Mouse (Mus musculus): ENCODE results near the gene Strbp.

Gene Strbp

DNA sequence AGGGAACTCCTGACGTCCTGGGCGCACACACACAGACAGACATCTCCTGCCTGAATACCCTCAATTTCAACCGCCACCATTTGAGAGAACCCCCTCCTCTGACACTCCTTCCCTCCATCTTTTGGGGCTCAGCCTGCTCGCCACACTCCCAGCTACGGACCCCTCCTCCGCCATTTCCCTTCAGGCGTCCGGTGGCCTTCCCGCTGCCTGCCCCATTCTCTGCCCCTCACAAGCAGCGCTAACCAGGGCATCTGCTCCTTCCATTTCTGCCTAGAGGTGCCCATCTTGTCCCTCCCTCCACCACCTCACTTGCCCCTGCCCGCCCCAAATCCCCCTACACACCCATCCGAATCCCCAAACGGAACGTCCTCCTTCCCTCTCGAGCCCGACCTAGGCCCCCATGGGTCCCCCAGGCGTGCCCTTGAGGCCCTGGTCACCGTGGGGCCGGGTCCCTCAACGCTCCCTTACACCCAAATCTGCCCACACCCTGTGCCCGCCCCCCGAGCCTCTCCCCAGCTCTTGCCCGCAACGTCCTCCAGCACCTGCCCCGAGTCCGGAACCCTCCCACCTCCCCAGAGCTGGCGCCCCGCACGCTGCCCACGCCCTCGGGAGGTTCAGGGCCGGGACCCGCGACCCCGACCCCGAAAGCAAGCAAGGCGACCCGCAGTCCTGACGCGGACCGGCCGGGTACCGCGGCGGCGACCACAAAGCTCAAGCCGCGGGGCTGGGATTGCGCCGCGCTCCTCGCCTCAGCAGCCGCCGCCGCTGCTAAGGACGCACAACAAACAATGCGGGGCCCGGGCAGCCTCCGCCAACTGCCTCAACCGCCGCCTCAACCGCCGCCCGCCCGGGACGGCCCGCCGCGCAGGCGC is 1.1 kb downstream of the Strbp start:
- peak; percentile 51 for DNase-seq

DNA sequence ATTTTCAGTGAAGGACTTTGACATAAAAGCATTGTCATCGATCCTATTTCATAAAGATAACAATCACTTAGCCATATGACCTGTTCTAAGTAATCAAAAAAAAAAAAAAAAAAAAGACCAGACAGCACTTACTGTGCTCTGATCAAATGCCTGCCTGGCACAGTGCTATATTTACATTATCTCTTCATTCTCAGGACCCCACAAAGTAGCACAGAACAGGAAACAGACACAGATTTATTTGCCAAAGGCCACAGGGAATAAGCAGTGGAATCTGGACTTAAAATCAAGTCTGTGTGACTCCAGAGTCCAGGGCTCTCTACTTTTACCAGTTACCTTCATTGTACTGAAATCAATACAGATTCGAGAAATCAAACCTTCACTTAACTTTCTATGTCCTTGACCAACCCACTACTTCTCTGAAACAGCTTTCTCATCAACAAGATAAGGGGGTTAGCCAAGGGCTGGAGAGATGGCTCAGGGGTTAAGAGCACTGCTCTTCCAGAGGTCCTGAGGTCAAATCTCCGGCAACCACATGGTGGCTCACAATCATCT is 14.5 kb downstream of the Strbp start:
- no peak for DNase-seq

DNA sequence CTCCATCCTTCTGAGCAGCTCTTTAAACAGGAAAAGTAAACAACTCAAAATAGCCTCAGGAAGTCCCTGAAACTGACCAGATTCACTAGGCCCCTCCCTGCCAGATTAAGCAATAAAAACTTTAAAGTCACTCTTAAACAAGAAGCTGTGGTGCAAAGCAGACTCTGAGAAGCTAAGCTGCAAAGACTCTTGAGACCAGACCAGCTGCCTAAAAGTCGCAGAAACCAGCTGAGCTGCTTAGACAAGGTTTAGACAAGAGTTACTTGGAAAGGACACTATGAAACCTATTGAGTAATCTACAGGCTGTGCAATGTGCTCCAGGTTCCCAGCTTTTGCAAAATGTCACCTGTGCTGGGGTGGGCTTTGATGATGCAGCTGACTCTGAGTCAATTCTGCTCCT is 16.6 kb downstream of the Strbp start:
- DNase-seq = no peak

DNA sequence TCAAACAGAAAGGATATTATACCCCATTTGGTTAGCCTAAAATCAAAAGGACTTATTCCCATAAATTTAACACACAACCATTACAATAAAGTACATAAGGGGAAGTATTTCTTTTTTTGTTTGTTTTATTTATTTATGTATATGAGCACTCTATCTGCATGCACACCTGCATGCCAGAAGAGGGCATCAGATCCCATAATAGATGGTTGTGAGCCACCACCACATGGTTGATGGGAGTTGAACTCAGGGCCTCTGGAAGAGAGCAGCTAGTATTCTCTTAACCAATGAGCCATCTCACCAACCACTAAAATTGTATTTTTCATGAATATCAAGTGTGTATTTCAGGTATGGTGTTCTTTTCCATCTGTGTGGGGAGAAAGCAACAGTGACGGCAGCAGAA is 18.8 kb downstream of the Strbp start:
- DNase-seq = no peak

DNA sequence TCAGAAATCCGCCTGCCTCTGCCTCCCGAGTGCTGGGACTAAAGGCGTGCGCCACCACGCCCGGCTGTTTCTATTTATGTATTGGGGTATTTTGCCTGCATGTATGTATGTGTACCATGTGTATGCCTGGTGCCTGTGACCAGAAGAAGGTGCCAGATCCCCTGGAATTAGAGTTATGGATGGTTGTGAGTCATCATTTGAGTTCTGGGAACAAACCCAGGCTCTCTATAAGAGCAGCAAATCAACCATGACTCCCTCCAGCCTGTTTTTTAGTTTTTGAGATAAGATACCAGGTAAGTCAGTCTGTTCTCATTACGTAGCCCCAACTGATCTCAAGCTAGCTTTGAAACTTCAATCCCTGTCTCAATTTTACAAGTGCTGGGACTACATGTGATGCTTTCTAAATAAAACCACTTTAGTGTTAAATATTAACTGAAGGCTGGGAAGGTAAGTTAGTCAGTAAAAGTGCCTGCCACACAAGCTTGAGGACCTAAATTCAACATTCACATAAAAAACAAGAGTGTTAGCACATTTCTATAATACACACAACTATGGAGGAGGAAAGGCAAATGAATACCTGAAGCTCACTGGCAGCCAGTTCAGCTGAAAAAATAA is 21.4 kb downstream of the Strbp start:
- no peak for DNase-seq

DNA sequence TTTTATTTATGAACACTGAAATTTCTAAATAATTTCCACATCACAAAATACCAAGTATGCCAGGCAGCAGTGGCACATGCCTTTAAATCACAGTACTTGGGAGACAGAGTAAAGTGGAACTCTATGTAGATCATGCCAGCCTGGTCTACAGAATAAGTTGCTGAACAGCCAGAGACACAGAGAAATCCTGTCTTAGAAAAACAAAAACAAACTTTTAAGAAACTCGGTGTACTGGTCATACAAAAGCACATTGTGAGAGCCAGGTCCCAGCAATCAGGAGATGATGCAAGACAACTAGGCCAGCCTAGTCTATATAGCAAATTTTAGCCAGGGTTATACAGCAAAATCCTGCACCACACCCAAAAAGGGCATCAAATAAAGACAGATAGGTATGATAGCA is 52.6 kb downstream of the Strbp start:
- DNase-seq = no peak

DNA sequence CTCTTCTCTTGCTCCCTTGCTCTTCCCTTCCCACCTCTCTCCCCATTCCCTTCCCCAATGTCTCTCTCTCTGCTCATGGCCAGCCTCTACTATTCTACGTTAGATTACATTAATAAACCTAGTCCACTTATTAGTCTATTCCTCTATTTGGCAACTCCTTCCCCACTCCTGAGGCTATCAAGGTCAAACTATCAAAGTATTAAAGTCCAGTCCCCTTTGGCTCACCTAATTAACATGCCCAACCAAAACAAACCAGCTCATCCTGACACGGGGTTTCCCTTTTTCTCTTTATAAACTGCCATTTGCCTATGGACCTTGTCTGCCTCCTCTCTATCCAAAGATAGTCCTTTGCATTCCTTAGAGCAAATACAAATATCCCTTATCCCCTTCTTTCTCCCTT is 54.1 kb downstream of the Strbp start:
- DNase-seq = no peak

DNA sequence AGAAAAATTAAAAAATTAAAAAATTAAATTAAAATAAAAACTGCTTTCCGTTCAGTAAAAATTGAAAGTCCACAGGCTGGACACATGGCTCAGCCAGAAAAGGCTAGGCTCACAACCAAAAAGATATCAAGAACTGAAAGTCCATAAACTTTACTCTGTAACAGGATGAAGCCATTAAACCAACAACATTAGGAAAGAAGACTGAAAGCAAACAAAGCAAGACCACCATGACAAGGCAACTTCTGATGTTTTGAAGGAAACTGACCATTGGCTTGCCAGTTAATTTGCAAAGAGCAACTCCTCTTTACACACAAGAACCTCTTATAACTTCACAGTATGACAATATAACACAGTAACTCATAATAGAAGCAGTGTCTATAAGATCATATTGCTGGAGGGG is 54.7 kb downstream of the Strbp start:
- no peak for DNase-seq

DNA sequence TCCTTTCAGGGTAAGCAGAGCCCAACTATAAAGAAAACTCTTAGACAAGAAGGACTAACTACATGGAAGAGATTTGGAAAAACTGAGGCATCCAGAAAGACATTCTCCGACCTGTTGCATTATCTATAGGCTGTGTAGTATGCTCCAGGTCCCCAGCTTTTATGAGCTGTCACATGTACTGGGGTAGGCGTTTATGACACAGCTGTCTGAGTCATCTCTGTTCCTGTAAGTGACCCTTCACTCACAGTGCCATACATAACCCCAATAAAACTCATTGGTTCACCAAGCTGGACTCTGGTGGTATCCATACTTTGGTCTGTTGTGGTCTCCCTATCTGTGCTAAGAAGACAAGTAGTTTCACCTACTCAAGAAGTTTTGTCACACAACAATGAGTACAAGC is 80.3 kb downstream of the Strbp start:
- DNase-seq = no peak

DNA sequence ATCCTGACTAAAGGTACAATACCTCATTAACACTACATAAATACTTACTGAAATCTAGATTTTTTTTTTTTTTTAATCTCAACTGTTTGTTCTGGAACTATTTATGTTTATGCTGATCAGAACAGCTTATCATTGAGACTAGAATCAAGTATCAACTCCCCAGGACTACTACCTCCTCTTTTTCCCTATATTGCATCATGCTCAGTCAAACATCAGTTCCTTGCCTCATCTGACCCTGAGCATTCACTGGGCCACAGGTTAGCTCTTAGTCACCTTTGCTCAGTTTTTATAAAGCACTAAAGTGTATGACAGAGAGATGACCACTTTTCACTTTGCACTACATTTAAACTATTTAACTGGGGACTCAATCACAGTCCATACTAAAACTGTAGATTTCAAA is 115.7 kb downstream of the Strbp start:
- no peak for DNase-seq

DNA sequence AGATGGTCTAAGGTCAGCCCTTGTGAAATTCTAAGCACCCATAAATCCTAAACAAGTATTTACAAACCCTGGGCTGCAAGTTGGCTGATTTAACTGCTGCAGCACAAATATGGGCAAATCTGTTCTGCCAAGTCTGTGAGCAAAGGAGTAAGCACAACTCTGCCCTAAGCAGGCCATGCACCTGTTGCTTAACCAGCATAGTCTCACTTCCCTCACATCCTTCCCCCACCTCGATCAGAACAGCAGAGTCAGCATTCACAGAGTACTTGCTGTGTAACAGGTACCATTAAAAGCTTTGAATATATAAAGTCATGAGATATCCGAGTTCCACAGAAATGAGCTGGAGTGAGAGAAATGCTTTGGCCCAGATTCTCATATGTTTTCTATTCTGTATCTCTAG is 125.5 kb downstream of the Strbp start:
- DNase-seq = no peak

DNA sequence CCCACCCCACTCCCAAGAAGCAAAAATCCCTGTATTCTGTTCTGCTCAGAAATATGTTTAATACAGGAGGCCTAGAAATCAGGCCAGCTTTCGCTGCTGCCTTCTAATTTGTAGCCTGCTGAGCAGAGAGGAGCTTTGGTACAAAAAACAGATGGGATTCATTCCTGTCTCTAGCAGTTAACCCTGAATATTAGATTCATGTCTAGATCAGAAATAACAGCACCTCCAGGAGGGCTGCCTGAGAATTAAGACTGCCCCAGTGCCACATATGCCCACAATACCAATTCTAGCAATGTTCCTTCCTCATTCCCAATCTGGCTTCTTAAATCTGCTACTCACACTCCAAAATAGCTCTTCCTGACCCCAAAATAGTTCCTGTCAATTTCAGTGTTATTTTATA is 127.0 kb downstream of the Strbp start:
- no peak for DNase-seq

DNA sequence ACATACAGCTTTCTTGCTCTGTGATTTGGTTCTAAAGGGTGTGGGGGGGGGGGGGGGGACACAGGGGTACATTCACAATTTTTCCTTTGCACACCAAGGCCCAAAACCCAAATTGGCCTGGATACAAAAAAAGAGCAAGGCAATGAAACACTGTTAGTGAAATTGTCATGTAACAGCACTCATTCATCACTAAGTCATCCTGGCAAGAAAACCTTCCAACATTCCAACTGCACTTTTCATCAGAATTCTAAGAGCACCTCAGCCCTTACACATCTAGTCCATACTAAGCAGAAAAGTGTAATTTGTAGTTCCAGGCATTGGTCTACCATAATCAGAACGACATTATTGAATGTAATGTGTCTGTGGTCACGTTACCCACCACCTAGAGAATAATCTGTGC is 131.5 kb downstream of the Strbp start:
- DNase-seq = no peak

DNA sequence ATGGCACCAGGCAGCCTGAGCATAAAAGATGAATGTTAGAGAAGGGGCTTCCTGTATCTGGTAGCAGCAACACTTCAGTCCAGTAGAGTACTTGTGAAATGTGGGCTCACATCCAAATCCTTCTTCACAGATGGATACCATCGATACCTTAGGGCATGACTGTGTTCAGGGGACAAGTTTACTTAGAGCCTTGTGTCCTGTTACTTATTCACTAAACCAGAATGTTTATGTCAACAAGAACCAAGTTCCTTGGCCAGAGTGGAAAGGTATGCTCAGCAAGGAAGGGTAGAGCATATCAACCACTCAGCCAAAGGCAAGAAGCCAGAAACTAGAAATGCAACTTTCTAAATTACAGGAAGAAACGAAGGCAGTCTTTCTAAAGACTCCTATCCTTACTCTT is 133.0 kb downstream of the Strbp start:
- DNase-seq = no peak

DNA sequence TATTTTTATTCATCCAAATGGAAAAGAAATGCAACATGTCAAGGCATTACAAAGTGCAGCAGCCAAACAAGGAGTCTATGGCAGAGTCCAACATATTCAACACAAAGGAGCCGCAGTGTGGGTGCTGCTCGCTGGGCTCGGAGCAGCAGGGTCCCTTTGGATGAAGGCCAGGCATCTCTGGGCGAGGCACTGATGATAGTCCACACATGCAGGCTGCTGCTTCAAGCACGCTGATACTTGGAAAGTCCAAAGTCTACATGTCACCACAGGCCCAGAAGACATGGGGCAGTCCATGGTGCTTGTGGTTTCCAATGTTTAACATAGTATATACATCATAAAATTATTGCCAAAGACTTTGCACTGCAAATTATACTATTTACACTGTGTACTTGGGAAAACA is 133.8 kb downstream of the Strbp start:
- no peak for DNase-seq

DNA sequence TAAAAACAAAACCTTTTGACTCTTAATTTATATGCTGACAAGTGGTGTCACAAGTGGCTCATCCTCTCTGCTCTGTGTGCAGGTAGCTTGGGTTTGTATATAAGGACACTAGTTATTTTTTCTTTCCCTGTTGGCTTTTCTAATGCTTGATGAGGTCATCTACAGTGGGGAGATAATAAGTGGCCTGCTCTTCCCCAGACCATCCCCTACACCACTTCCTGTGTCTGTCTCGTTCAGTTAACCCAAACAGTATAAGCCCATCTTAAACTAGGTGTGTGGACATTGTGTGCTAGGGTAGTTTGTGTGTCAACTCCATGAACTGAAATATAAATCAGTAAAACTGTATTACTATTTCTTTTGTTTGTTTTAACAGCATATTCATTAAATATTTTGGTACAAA is 137.6 kb downstream of the Strbp start:
- DNase-seq = no peak

DNA sequence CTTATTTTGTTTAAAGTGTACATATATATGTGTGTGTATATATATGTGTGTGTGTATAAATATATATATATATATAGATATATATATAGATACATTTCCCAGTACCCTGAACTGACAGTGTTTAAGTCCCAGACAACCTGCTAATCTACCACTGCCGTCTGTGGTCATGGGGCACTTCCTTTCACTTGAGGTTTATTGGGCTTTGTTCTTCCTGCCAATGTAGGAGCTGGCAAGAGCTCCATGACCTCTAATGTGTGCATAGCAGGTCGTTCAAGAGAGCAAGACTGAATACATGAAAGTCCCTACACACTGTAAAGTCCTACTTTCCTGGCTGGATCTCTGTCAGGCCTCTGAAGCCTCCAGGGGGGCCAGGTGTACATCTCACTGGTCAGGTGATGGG is 138.1 kb downstream of the Strbp start:
- no peak for DNase-seq

DNA sequence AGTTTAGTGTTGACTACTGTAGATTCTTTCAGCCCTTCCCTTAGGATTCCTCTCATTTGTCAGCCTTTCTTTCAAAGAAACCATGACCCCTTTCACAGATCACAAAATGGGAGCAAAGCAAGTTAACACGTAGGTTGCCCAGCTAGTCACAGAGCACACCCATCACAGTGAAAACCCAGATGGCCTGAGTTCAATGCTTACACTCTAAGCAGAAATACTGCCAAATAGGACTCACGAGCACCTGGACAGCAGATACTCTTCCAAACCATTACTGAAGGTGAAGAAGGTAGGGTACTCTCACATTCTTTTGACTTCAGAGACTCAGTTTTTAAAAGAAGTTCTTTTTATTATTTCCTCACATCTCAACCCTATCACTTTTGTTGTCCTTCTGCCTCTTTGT is 147.3 kb downstream of the Strbp start:
- DNase-seq = no peak

DNA sequence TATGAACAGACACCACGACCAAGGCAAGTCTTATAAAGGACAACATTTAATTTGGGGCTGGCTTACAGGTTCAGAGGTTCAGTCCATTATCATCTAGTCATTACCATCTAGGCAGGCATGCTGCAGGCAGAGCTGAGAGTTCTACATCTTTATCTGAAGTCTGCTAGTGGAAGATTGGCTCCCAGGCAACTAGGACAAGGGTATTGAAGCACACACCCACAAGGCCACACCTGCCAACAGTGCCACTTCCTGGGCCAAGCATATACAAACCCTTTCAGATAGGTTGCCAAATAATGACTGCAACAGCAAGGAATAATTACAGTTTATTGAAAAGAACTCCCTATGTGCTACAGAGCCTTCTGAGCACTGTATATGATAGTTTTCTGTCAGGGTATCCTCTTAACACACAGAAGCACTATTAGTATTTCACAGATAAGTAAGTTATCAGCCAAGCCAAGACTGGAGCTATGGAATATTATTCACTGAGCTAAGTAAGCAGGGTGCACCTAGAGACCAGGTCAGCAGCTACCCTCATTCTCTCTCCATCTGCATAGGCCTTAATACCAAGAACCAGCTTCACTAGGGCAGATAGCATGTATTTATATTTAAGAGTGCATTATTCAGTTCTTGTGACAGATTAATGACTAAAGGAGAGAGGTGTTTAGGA is 154.2 kb downstream of the Strbp start:
- no peak for DNase-seq

DNA sequence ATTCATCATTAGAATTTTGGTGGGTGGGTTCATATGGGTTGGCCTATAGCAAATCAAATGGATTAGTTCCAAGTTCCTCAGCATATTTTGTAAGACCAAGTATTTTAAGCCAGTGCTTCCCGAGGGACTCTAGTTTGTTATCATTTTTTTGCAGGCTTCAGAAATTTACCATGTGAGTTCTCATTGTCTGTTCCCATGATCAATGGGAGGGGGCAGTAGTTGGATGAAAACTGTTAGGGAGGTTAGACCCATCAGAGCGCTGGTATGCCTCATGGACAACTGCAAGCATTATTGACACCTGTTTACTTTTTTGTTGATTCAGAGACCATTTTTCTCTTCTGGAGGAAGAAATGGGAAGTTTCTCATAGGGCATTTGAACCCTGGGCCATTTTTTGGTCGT is 172.0 kb downstream of the Strbp start:
- DNase-seq = no peak

DNA sequence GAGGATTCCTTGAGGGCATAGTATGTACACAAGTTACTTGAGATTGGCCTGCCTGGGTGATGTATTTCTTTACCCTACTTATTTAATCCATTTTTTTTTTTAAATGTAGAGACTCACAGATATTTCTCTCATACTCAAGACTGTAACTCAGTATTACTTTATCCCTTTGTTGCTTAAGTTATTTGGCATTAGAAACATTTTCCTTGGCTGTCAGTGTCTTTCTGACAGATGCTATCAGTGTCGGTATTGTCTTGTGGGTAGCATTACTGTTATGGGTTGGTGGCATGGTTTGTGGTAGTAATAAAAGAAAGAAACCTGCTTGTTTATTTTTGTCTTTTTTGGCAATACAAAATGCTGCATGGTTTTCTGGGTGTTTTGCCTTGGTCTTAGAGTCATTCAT is 172.9 kb downstream of the Strbp start:
- no peak for DNase-seq

DNA sequence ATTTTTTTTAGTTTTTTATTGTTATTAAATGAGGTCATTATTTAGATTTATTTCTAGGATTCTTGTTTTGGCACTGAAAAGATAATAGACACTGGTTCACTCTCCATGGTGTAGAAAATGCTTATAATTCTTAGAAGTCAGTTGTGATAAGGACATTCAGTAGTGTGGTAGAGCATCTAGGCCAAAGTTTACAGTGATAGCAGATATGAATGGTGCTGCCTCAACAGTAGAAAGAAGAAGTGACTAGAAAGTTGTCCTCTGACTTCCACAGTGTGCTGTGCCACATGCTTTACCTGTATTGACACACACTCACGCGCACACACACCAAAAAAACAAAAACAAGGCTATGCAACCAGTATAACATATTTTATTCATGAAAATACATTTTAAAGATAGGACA is 174.3 kb downstream of the Strbp start:
- DNase-seq = no peak

DNA sequence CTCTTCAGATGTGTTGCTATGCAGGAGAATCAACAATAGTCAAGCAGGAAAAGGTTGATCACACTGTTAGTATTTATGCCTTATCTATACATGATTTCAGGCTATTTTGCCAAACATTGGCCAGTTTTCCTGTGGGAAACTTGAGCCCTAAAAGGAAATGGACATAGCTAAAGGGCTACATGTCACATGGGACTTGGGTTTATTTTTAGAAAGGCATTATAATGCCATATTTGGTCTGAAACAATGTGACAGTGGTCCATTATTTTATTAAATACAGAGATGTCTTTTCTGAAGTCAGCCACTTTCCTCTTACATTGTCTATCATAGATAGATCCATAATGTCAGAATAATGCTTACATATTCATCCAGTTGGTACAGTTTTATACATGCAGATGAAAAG is 176.1 kb downstream of the Strbp start:
- no peak for DNase-seq

DNA sequence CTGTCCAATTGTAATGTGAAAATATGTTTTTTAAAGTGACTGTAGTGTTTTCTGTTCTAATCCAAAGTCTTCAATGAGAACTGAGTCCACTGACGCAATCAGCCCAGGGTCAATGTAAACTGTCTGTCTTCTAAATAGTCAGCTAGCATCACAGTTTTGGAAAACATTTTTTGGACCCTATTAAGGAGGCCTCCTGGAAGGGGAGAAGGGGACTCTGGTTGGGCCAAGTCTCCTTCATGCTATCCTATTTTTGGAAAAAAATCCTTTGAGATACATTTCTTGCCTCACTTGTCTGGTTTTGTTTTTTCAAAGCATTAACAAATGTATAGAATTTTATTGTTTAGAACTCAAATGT is 184.4 kb downstream of the Strbp start:
- DNase-seq = no peak
